Mouse (Mus musculus): ENCODE data around the gene Erh.

DNA sequence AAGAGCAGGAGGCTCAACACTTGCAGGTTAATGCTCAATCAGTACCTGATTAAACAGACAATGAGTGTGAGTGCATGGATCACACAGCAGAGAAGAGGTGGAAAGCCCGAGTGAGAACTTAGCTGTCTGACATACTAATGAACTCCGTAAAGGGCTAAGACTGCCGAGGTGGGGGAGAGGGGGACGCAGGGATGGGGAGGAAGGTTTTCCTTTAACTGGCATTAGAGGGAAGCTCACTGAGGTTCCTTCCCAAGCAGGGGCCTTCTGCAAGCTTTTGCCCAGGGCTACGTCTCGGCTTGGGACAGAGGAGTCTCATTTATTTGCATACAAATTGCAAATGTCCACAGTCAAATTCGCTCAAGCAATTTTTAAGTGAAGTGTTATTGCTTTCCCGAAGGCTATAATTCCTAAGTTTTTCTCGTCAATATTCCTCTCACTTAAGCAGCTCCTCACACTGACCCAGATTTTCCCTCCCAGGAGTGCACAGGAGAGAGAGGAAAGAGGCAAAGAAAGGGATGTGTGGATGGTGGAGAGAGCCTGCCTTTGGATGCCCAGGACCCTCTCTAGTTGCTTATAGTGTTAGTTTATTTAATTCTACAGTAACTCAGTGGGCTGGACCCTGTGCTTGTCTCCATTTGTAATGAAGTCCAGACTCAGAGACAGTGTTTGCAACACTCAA, 31.9 kb downstream of the Erh start:
- no peak for TF ChIP-seq CTCF (IDR thresholded peaks at IDR 0.05; ENCODE audit: borderline replicate concordance, insufficient read depth, low read depth, low read length)
- no peak for TF ChIP-seq POLR2A (IDR thresholded peaks at IDR 0.05; ENCODE audit: borderline replicate concordance, insufficient read depth, low read length)
